Mouse (Mus musculus) inflammation-experienced regulatory T-cells, adult 6 months (primary cell): ENCODE data around the gene Platr25. TPM values are rescaled to one million over a fixed set of nuclear protein-coding genes. Genes with fewer than 3 reads are reported as not detected.
"Not testable (repeated sequence)": the region's sequence is repeated elsewhere in the genome, so short reads cannot be mapped to it uniquely, and the experiment has no call there.

Experiments
- ATAC-seq: one replicate; pipeline ENCODE4 v1.8.0; 2017
- polyA plus RNA-seq, 3 experiments: library from polyadenylated mRNA; unstranded; fragments of 100-300 nt; shearing (Covaris generic); gene quantifications; one replicate each; pipeline ENCODE4 v1.2.1; 2017

Platr25 gene
- 10 to 100 TPM; 12.2 to 26.0 (median 15.6) TPM for polyA plus RNA-seq

GRCm38 (mm10) chr13:62760432-62761415, at the start of gene Platr25:
Platr25 (minus strand) TSS chr13:62760709.
- peak; percentile 99 for ATAC-seq

- not testable (repeated sequence) for ATAC-seq
These were observed 47.5 kb upstream of the Platr25 start for GRCm38 (mm10) chr13:62807981-62808380.

- not testable (repeated sequence) for ATAC-seq
These were observed 25.6 kb upstream of the Platr25 start for GRCm38 (mm10) chr13:62786135-62786493.

- peak; percentile 100 for ATAC-seq
These were observed 25.0 kb upstream of the Platr25 start, which contains the start of gene Gm5141 for GRCm38 (mm10) chr13:62785199-62786134. Gm5141 (minus strand) TSS chr13:62785808.

- ATAC-seq = not testable (repeated sequence)
These were observed 3.3 kb upstream of the Platr25 start for GRCm38 (mm10) chr13:62763806-62764205.

GRCm38 (mm10) chr13:62733322-62733721, 27.2 kb downstream of the Platr25 start:
- ATAC-seq = no peak

GRCm38 (mm10) chr13:62712611-62713010, 47.9 kb downstream of the Platr25 start:
- ATAC-seq = not testable (repeated sequence)

GRCm38 (mm10) chr13:62685287-62685648, 75.2 kb downstream of the Platr25 start:
- not testable (repeated sequence) for ATAC-seq

- peak; percentile 100 for ATAC-seq
These were observed 75.8 kb downstream of the Platr25 start for GRCm38 (mm10) chr13:62684608-62685286.

GRCm38 (mm10) chr13:62653369-62653743, 107.2 kb downstream of the Platr25 start:
- ATAC-seq = peak; percentile 60

GRCm38 (mm10) chr13:62652681-62653368, 107.7 kb downstream of the Platr25 start:
- peak; percentile 100 for ATAC-seq

- peak; percentile 57 for ATAC-seq
These were observed 133.4 kb downstream of the Platr25 start for GRCm38 (mm10) chr13:62627071-62627470.

GRCm38 (mm10) chr13:62624277-62624665, 136.2 kb downstream of the Platr25 start:
- ATAC-seq = not testable (repeated sequence)

GRCm38 (mm10) chr13:62623577-62624276, 136.8 kb downstream of the Platr25 start, which contains the start of gene 6720489N17Rik:
6720489N17Rik (minus strand) TSS chr13:62624182.
- peak; percentile 100 for ATAC-seq

Other genes starting within 250 kb of the Platr25 start
- 1 to 10 TPM in 1 of 3 experiments, not detected in 2; 1.5 TPM for gene Zfp935, start 202.2 kb downstream of the Platr25 start, polyA plus RNA-seq
- 10 to 100 TPM; 11.0 to 12.3 (median 12.2) TPM for gene Zfp934, start 189.5 kb downstream of the Platr25 start, polyA plus RNA-seq
- 1 to 10 TPM; 1.4 to 6.6 (median 3.1) TPM for gene 6720489N17Rik, start 136.5 kb downstream of the Platr25 start, polyA plus RNA-seq
- gene Gm5141, start 25.1 kb upstream of the Platr25 start, polyA plus RNA-seq = 1 to 10 TPM; 3.7 to 6.5 (median 4.6) TPM
- gene Fbp2, start 97.7 kb upstream of the Platr25 start, polyA plus RNA-seq = not detected
- not detected for gene Fbp1, start 127.6 kb upstream of the Platr25 start, polyA plus RNA-seq
- 100 to 1,000 TPM; 191 to 238 (median 213) TPM for gene 2010111I01Rik, start 204.2 kb upstream of the Platr25 start, polyA plus RNA-seq